Mouse (Mus musculus) mouse trophoblast stem cell (cell line): Measurements from ENCODE around the gene Abca3.

ENCODE experiments used
- in situ Hi-C, 2 experiments: fragments of 300-500 bp; cut with MseI, MboI; formaldehyde crosslinking; loops; 2 replicates in 1 of 2; 3 replicates in 1 of 2; pipeline ENCODE4 v1.15.1; 2025

Abca3 gene

GRCm38 (mm10) chr17:24351760-24352357 lies at the start of gene Abca3:
TSS of gene Abca3 (plus strand) at chr17:24351950.
- in situ Hi-C loops: no loop called here

- in situ Hi-C loops: no loop called here
Measured at GRCm38 (mm10) chr17:24307500-24307899, 44.2 kb upstream of the Abca3 start.

GRCm38 (mm10) chr17:24320826-24321225 lies 30.9 kb upstream of the Abca3 start:
- in situ Hi-C loops: no loop called here

- in situ Hi-C loops: no loop called here
Measured at GRCm38 (mm10) chr17:24325051-24325450, 26.7 kb upstream of the Abca3 start.

- in situ Hi-C loops: no loop called here
Measured at GRCm38 (mm10) chr17:24327656-24328055, 24.1 kb upstream of the Abca3 start.

- in situ Hi-C loops: no loop called here
Measured at GRCm38 (mm10) chr17:24344672-24345071, 7.1 kb upstream of the Abca3 start.

GRCm38 (mm10) chr17:24346831-24347230 lies 4.9 kb upstream of the Abca3 start:
- in situ Hi-C loops: no loop called here

GRCm38 (mm10) chr17:24349176-24349575 lies 2.6 kb upstream of the Abca3 start:
- in situ Hi-C loops: no loop called here

- in situ Hi-C loops: no loop called here
Measured at GRCm38 (mm10) chr17:24350926-24351759, 607 bp upstream of the Abca3 start, which contains the start of gene Abca17. TSS of gene Abca17 (minus strand) at chr17:24351068.

GRCm38 (mm10) chr17:24352370-24353194 lies 832 bp downstream of the Abca3 start:
- in situ Hi-C loops: no loop called here

GRCm38 (mm10) chr17:24353960-24354359 lies 2.2 kb downstream of the Abca3 start:
- in situ Hi-C loops: no loop called here

- in situ Hi-C loops: no loop called here
Measured at GRCm38 (mm10) chr17:24355284-24355683, 3.5 kb downstream of the Abca3 start.

- in situ Hi-C loops: no loop called here
Measured at GRCm38 (mm10) chr17:24359006-24359405, 7.3 kb downstream of the Abca3 start.

- in situ Hi-C loops: no loop called here
Measured at GRCm38 (mm10) chr17:24359903-24360302, 8.2 kb downstream of the Abca3 start.

- in situ Hi-C loops: no loop called here
Measured at GRCm38 (mm10) chr17:24360841-24361240, 9.1 kb downstream of the Abca3 start.

- in situ Hi-C loops: no loop called here
Measured at GRCm38 (mm10) chr17:24361291-24361690, 9.5 kb downstream of the Abca3 start.

GRCm38 (mm10) chr17:24362527-24362926 lies 10.8 kb downstream of the Abca3 start:
- in situ Hi-C loops: no loop called here

- in situ Hi-C loops: no loop called here
Measured at GRCm38 (mm10) chr17:24364461-24364860, 12.7 kb downstream of the Abca3 start.

GRCm38 (mm10) chr17:24365863-24366262 lies 14.1 kb downstream of the Abca3 start:
- in situ Hi-C loops: no loop called here

GRCm38 (mm10) chr17:24375094-24375712 lies 23.5 kb downstream of the Abca3 start:
- in situ Hi-C loops: no loop called here

- in situ Hi-C loops: no loop called here
Measured at GRCm38 (mm10) chr17:24375886-24376285, 24.1 kb downstream of the Abca3 start.

- in situ Hi-C loops: no loop called here
Measured at GRCm38 (mm10) chr17:24378496-24378895, 26.7 kb downstream of the Abca3 start.
